Mouse (Mus musculus) heart, adult 2 months (tissue): ENCODE data around the gene Mul1.

Source experiments
- CTCF ChIP-seq: fragments of 200-600 bp; IDR thresholded peaks from 2 replicates; pipeline ENCODE4 v1.8.1; 2022; ENCODE audit warnings: antibody characterized with exemption, mild to moderate bottlenecking, moderate library complexity
- POLR2A ChIP-seq: fragments of 200-500 bp; IDR thresholded peaks from 2 replicates; pipeline ENCODE4 v1.6.1; 2011; ENCODE audit warnings: mild to moderate bottlenecking, low read depth, low read length, control low read depth; ENCODE audit not compliant: insufficient read depth

- TF ChIP-seq CTCF, result no peak
- no peak for TF ChIP-seq POLR2A
These were observed 34.6 kb downstream of the Mul1 start for GRCm38 (mm10) chr4:138469080-138469479.
